Mouse (Mus musculus) CD4-positive, CD25-positive, alpha-beta regulatory T cell, adult 4 months (primary cell): ENCODE measurements around the gene Lmo7. TPM values are rescaled to one million over a fixed set of nuclear protein-coding genes. Genes with fewer than 3 reads are reported as not detected.

Experiments used
- ATAC-seq: one replicate; pipeline ENCODE4 v1.8.0; 2017
- polyA plus RNA-seq, 2 experiments: library from polyadenylated mRNA; unstranded; fragments of 100-300 nt; shearing (Covaris generic); gene quantifications; one replicate each; pipeline ENCODE4 v1.2.1; 2017

The Lmo7 gene
- polyA plus RNA-seq, 2 experiments from 2014 or later = 0.22 to 0.31 TPM

- no peak for ATAC-seq
Observed at GRCm38 (mm10) chr14:101839771-101840731, 110.3 kb downstream of the Lmo7 start.

DNA sequence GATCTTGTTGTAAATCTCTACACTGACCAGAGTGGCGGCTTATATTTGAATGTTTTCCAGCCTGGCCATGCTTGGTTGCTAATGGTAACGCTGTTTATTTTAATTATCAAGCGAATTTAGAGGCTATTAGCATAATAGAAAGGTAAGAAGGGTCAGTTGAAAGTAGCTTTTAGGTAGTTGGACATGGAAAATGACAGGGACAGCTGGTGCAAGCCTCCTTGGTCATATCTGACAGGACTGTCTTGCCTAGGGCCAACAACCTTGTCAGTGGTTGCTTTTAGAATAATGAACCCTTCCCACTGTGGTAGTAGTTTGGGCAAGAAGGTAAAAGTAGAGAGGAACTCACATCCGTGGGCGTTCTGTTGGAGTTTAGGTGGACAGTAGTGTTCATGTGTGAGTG is 111.5 kb downstream of the Lmo7 start:
- ATAC-seq = no peak

DNA sequence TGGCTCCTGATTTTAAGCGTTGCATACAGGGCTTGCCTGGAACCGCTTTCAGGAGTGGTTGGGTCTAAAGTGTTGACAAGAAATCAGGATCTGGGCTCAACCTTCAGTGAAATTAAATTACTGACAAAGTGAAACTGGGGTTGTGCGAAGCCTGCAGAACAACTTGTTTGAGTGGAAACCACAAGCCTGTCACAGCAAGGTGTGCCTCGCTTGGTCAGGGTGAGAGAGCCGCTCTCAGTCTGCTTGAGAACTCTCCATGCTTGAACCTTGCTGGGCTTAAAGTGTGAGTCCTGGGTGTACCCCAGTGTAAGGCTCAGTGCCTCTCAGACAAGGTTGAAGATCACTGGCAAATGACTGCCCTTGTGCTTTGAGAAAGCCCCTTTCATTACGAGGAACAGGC is 112.8 kb downstream of the Lmo7 start:
- ATAC-seq = peak; percentile 56

GRCm38 (mm10) chr14:101843443-101843842 is 113.7 kb downstream of the Lmo7 start:
- no peak for ATAC-seq

DNA sequence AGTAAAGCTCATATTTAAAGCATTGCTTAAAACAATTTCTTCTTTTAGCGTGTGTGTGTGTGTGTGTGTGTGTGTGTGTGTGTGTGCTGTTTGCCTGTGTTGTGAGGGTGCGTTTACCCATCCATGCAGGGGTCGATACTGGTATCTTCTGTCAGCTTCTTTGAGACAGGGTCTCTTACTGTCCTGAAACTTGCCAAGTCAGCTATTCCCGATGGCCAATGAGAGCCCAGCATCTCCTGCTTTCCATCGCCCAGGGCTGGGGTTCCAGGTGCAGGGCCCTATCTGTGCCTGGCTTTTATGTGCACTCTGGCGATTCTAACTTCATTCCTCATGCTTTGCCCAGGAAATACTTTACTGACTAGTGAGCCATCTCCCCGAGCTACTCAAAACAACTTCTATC is 114.7 kb downstream of the Lmo7 start:
- ATAC-seq = no peak

- ATAC-seq = no peak
Observed at GRCm38 (mm10) chr14:101846097-101846882, 116.5 kb downstream of the Lmo7 start.

DNA sequence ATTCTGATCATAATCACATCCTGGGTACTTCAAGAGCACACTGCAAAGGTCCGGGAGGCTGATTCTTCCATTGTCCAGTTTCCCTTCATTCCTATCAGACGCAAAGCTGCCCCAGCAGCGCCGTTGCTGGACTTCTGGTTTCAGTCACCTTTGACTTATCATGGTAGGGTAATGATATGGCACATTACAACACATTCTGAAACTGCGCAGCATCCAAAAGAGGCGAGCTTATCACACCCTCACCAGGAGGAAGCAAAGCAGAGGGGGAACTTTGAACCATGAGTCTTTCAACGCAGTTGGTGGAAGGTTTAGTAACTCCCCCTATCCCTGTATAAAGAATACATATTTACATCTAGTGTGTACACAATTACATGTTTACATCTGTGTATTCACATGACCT is 117.8 kb downstream of the Lmo7 start:
- ATAC-seq = no peak

- ATAC-seq = no peak
Observed at GRCm38 (mm10) chr14:101852584-101853195, 122.9 kb downstream of the Lmo7 start.

GRCm38 (mm10) chr14:101853207-101853606 is 123.5 kb downstream of the Lmo7 start:
- no peak for ATAC-seq

DNA sequence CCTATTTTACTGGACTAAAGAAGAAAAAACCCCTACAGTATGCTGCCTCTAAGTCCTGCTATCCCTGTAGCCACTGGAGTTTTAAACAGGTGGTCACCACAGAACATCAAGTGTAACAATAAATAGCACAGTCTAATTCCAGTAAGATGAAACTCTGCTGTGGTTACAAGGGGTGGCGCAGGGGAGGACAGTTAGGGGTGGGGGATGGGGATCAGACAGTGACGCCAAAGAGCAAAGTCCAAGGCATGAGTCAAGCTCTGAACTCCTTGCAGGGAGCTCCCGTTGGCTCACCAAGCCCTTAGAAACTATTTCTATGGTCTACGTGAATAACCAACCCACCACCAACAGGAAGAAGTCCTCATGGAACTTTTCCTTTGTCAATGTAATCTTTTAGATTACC is 124.0 kb downstream of the Lmo7 start:
- no peak for ATAC-seq

GRCm38 (mm10) chr14:101854226-101854625 is 124.5 kb downstream of the Lmo7 start:
- no peak for ATAC-seq

- no peak for ATAC-seq
Observed at GRCm38 (mm10) chr14:101859305-101859886, 129.6 kb downstream of the Lmo7 start.

DNA sequence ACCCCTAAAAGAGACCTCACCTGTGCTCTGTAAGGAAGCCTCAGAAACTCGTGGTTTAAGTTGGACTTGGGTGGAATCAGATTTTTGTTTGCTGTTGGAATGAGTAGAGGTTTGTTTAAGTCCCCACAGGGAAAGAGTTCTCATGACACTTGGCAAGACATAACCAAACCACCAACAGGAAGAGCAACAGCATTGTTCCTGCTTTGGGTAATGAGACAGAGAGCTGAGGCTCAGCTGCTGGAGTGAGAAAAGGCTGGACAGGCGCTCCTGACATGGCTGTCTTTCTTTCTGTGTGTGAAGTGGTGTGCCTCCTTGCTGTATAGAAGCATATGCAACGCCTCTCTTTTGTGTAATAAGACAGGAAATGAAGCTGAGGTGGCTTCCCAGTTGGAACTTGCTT is 132.3 kb downstream of the Lmo7 start:
- no peak for ATAC-seq

DNA sequence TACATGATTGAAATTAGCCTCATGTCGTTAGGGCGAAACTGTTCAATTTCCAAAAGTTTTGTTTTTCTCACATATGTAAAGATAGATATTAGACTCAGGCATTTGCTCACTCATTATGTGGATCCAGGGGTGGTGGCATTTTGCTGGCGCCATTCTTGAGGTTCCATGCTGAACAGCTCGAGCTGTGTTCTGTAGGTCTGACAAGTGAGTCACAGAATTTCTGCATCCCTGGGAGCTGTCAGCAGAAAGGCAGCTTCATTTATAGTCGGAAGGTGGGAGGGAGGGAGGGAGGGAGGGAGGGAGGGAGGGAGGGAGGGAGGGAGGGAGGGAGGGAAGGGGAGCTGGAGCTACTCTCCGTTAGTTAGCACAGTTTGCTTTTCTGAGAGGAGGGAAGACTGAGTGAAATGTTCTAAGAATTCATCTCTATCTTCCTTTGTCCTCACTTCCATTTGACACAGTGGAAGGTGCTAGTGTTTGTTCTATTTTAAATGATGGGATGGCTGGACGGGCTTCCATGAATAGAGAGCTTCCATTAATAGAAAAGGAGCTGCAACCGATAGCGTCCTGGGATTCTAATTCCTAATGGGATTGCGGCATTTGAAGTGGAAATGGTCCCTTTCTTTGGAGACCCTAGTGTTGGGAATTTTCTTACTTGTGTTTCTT is 137.4 kb downstream of the Lmo7 start:
- ATAC-seq = no peak

- no peak for ATAC-seq
Observed at GRCm38 (mm10) chr14:101869145-101869544, 139.4 kb downstream of the Lmo7 start.

- ATAC-seq = no peak
Observed at GRCm38 (mm10) chr14:101869661-101870060, 139.9 kb downstream of the Lmo7 start.

DNA sequence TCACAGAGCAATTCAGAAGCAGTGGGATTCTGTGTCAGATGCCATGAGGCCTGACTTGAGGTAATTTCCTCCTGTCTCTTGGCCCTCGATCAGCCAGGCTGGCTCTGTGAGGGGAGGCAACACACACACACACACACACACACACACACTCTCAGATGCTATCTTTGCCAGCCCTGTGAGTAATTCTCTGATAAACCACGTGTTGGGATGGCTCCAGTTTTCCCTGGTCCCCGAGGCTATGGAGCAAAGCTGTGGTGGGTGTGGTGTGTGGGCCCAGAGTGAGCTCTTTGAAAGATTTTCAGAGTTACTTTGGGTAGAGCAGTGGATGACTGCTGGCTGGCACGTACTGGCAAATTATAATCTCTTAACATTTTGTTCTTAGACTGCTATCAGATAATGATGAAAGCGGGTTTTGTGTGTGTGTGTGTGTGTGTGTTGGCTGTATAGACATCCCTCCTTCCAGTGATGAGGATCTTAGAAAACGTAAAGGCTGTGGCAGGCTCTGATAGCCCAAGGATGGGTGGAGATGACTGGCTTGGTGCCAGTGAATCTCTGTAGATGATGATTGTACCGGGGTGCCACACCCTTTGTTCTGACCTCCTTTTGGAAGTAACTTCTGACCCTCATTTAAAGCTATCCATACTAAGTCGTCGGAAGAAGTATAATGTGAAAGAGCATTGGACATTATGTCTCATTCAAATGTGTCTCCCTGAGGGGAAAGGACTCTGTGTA is 140.6 kb downstream of the Lmo7 start:
- ATAC-seq = no peak

- ATAC-seq = no peak
Observed at GRCm38 (mm10) chr14:101872846-101873245, 143.1 kb downstream of the Lmo7 start.

- ATAC-seq = peak; percentile 8
Observed at GRCm38 (mm10) chr14:101878346-101879049, 148.7 kb downstream of the Lmo7 start.

DNA sequence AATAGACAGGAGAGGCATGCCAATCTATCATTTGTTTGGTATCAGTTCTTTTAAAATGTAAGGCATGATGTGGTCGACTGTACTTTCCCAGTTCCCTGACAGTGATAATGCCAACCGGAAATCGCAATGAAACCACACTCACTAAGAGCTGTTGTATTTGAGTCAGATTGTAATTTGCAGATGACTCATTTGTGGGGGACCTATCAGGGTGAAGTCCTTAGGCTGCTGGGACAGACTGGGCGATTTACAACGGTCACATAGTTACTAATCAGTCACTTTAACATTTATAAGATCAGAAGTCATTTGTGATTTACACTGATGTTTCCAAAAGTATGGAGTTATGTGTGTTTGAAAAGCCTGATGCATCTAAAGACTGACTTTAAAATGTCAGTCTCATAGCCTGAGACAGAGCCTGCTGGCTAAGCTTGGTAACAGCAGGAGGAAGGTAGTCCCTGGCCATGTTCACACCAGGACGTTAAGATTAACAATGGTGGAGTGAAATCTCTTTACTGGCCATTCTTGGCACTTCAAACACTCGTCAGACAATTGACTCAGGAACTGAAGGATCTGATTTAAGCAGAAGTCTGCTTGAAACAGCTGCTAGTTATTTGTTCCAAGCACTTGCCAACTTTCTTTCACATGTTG is 149.4 kb downstream of the Lmo7 start:
- peak; percentile 68 for ATAC-seq
